Mouse (Mus musculus) kidney, embryonic 14.5 days (tissue): Measurements from ENCODE around the gene Cux2. TPM values are rescaled to one million over a fixed set of nuclear protein-coding genes. Genes with fewer than 3 reads are reported as not detected.
A peak's percentile ranks its signal among the peaks of the same experiment; 100 is the strongest.

Experiments
- ATAC-seq: fragments of 200-750 bp; cut with Nextera tagmentation; 2 replicates; pipeline ENCODE4 v1.8.0; 2017; ENCODE audit warnings: moderate number of reproducible peaks, mild to moderate bottlenecking, moderate TSS enrichment, moderate library complexity; ENCODE audit not compliant: low FRiP score, low TSS enrichment
- H3K27ac ChIP-seq: fragments of 300-500 bp; sonication (generic); 2 replicates; pipeline ENCODE4 v1.5.1; 2014; ENCODE audit warnings: low read depth, mild to moderate bottlenecking, low read length, moderate library complexity, mixed read lengths
- H3K27me3 ChIP-seq: fragments of 300-500 bp; sonication (generic); 2 replicates; pipeline ENCODE4 v1.6.1; 2014; ENCODE audit warnings: mild to moderate bottlenecking, low read length; ENCODE audit not compliant: control insufficient read depth, insufficient read depth
- H3K36me3 ChIP-seq: fragments of 300-500 bp; sonication (generic); 2 replicates; pipeline ENCODE4 v1.6.1; 2014; ENCODE audit warnings: low read length, mixed read lengths; ENCODE audit not compliant: control insufficient read depth, insufficient read depth
- H3K4me1 ChIP-seq: fragments of 300-500 bp; sonication (generic); 2 replicates; pipeline ENCODE4 v1.6.1; 2014; ENCODE audit warnings: low read length, mixed read lengths; ENCODE audit not compliant: control insufficient read depth, insufficient read depth
- H3K4me2 ChIP-seq: fragments of 300-500 bp; sonication (generic); replicated peaks from 2 replicates; pipeline ENCODE4 v1.6.1; 2014; ENCODE audit warnings: low read depth, mild to moderate bottlenecking, low read length
- H3K4me3 ChIP-seq: fragments of 300-500 bp; sonication (generic); 2 replicates; pipeline ENCODE4 v1.5.1; 2014; ENCODE audit warnings: mild to moderate bottlenecking, low read length
- H3K9ac ChIP-seq: fragments of 300-500 bp; sonication (generic); 2 replicates; pipeline ENCODE4 v1.6.1; 2014; ENCODE audit warnings: low read depth, mild to moderate bottlenecking, low read length, moderate library complexity
- H3K9me3 ChIP-seq: fragments of 300-500 bp; sonication (generic); 2 replicates; pipeline ENCODE4 v1.6.1; 2016; ENCODE audit warnings: low read length; ENCODE audit not compliant: control insufficient read depth
- WGBS: fragments of 180-500 bp; shearing (Covaris S2); extraction: QIAGEN DNeasy Blood & Tissue Kit; methylation state at CpG from one replicate; pipeline ENCODE4 v1.1.7; 2014; 5-methylcytosine and 5-hydroxymethylcytosine counted together
- polyA plus RNA-seq: library from polyadenylated mRNA; unstranded; fragments of >200 nt; fragmentation: Nextera tagmentation; extraction: Ambion mirVana; gene quantifications from 2 replicates; pipeline ENCODE4 v1.2.1, GENCODE M21; 2014

Gene Cux2
- polyA plus RNA-seq, 1 experiment from 2014 or later, result 15.1 TPM

GRCm38 (mm10) chr5:121972680-121973192 is 77.2 kb downstream of the Cux2 start:
- peak; percentile 61 for ATAC-seq
- no peaks in the 10 kb centered on the region for H3K27me3 ChIP-seq
- H3K27ac ChIP-seq, result no peak overlapping the region
- no peak overlapping the region; the same call in 1 of the 2 replicates for H3K4me2 ChIP-seq
- H3K9me3 ChIP-seq, result no peaks in the 10 kb centered on the region
- H3K36me3 ChIP-seq, result no peaks in the 10 kb centered on the region
- H3K9ac ChIP-seq, result no peak overlapping the region
- H3K4me3 ChIP-seq, result no peak overlapping the region
- 26% methylated on average over 23 of the region's 23 CpGs for WGBS
- peaks cover 20% of the 10 kb centered on the region for H3K4me1 ChIP-seq

GRCm38 (mm10) chr5:121968999-121969398 is 80.9 kb downstream of the Cux2 start:
- Histone ChIP-seq H3K9me3 (no peaks in the 10 kb centered on the region), H3K4me2 (no peak overlapping the region), H3K27me3 (no peaks in the 10 kb centered on the region), H3K36me3 (no peaks in the 10 kb centered on the region), H3K4me3 (no peak overlapping the region), H3K4me1 (peaks cover 47% of the 10 kb centered on the region), H3K27ac (no peak overlapping the region), H3K9ac (no peak overlapping the region)
- ATAC-seq, result no peak
- 58% methylated on average over 15 of the region's 15 CpGs for WGBS

- Histone ChIP-seq H3K4me3 (no peak overlapping the region), H3K36me3 (no peaks in the 10 kb centered on the region), H3K4me1 (peaks cover 47% of the 10 kb centered on the region), H3K27ac (no peak overlapping the region), H3K27me3 (no peaks in the 10 kb centered on the region), H3K9ac (no peak overlapping the region), H3K4me2 (no peak overlapping the region), H3K9me3 (no peaks in the 10 kb centered on the region)
- WGBS, result 77% methylated on average over 12 of the region's 15 CpGs
- no peak for ATAC-seq
Observed at GRCm38 (mm10) chr5:121968416-121968815, 81.5 kb downstream of the Cux2 start.

- Histone ChIP-seq H3K4me3 (no peak overlapping the region), H3K4me2 (no peak overlapping the region), H3K4me1 (peaks cover 40% of the 10 kb centered on the region), H3K27ac (no peak overlapping the region), H3K9me3 (no peaks in the 10 kb centered on the region), H3K9ac (no peak overlapping the region), H3K27me3 (no peaks in the 10 kb centered on the region), H3K36me3 (no peaks in the 10 kb centered on the region)
- 76% methylated on average over 5 of the region's 5 CpGs for WGBS
- no peak for ATAC-seq
Observed at GRCm38 (mm10) chr5:121967520-121967919, 82.4 kb downstream of the Cux2 start.

- 11% methylated on average over 16 of the region's 16 CpGs for WGBS
- ATAC-seq, result peak; percentile 75
- no peak overlapping the region for H3K4me3 ChIP-seq
- peaks cover 40% of the 10 kb centered on the region for H3K4me1 ChIP-seq
- no peaks in the 10 kb centered on the region for H3K27me3 ChIP-seq
- H3K9ac ChIP-seq, result no peak overlapping the region
- H3K27ac ChIP-seq, result peak overlapping the region; percentile 62
- H3K36me3 ChIP-seq, result no peaks in the 10 kb centered on the region
- peak overlapping the region; percentile 22; the same call in 1 of the 2 replicates for H3K4me2 ChIP-seq
- H3K9me3 ChIP-seq, result no peaks in the 10 kb centered on the region
Observed at GRCm38 (mm10) chr5:121966940-121967339, 83.0 kb downstream of the Cux2 start.

GRCm38 (mm10) chr5:121962974-121963373 is 86.9 kb downstream of the Cux2 start:
- Histone ChIP-seq H3K4me1 (peaks cover 33% of the 10 kb centered on the region), H3K4me2 (no peak overlapping the region), H3K9me3 (no peaks in the 10 kb centered on the region), H3K27ac (no peak overlapping the region), H3K4me3 (no peak overlapping the region), H3K36me3 (no peaks in the 10 kb centered on the region), H3K27me3 (no peaks in the 10 kb centered on the region), H3K9ac (no peak overlapping the region)
- no peak for ATAC-seq
- 83% methylated on average over 10 of the region's 10 CpGs for WGBS

GRCm38 (mm10) chr5:121962359-121962758 is 87.5 kb downstream of the Cux2 start:
- Histone ChIP-seq H3K9me3 (no peaks in the 10 kb centered on the region), H3K27ac (no peak overlapping the region), H3K27me3 (no peaks in the 10 kb centered on the region), H3K4me2 (no peak overlapping the region), H3K36me3 (no peaks in the 10 kb centered on the region), H3K9ac (no peak overlapping the region), H3K4me1 (peaks cover 27% of the 10 kb centered on the region), H3K4me3 (no peak overlapping the region)
- WGBS, result 92% methylated on average over 7 of the region's 7 CpGs
- no peak for ATAC-seq

GRCm38 (mm10) chr5:121961256-121961655 is 88.6 kb downstream of the Cux2 start:
- no peaks in the 10 kb centered on the region for H3K27me3 ChIP-seq
- H3K4me3 ChIP-seq, result no peak overlapping the region
- H3K9ac ChIP-seq, result no peak overlapping the region
- peaks cover 23% of the 10 kb centered on the region for H3K4me1 ChIP-seq
- no peaks in the 10 kb centered on the region for H3K36me3 ChIP-seq
- no peak for ATAC-seq
- H3K4me2 ChIP-seq, result no peak overlapping the region
- H3K27ac ChIP-seq, result no peak overlapping the region
- WGBS, result 77% methylated on average over 8 of the region's 8 CpGs
- no peaks in the 10 kb centered on the region for H3K9me3 ChIP-seq

- no peak overlapping the region for H3K9ac ChIP-seq
- no peaks in the 10 kb centered on the region for H3K27me3 ChIP-seq
- WGBS, result 66% methylated on average over 10 of the region's 10 CpGs
- no peak overlapping the region for H3K4me3 ChIP-seq
- H3K9me3 ChIP-seq, result no peaks in the 10 kb centered on the region
- no peak overlapping the region for H3K4me2 ChIP-seq
- no peak; the same call in 1 of the 2 replicates for ATAC-seq
- H3K4me1 ChIP-seq, result peaks cover 10% of the 10 kb centered on the region; the same call in 1 of the 2 replicates
- H3K36me3 ChIP-seq, result no peaks in the 10 kb centered on the region
- no peak overlapping the region for H3K27ac ChIP-seq
Observed at GRCm38 (mm10) chr5:121959688-121960087, 90.2 kb downstream of the Cux2 start.
